Mouse (Mus musculus) G1E (cell line): Measurements from ENCODE around the gene Alg13.

Experiments
- CTCF ChIP-seq: IDR thresholded peaks from 2 replicates; pipeline ENCODE4 v1.5.1; 2012; ENCODE audit warnings: low read depth, low read length, inconsistent platforms, mixed read lengths
- GATA1 ChIP-seq: IDR thresholded peaks from 2 replicates; pipeline ENCODE4 v1.6.1; 2012; ENCODE audit warnings: borderline replicate concordance, low read length, inconsistent platforms, mixed read lengths
- POLR2AphosphoS5 ChIP-seq: IDR thresholded peaks from 2 replicates; pipeline ENCODE4 v1.6.1; 2012; ENCODE audit warnings: low read depth, low read length, inconsistent platforms; ENCODE audit not compliant: insufficient replicate concordance
- TAL1 ChIP-seq: conservative IDR thresholded peaks from 2 replicates; pipeline ENCODE4 v1.6.1; 2012; ENCODE audit warnings: low read depth, low read length, inconsistent platforms, mixed read lengths

DNA sequence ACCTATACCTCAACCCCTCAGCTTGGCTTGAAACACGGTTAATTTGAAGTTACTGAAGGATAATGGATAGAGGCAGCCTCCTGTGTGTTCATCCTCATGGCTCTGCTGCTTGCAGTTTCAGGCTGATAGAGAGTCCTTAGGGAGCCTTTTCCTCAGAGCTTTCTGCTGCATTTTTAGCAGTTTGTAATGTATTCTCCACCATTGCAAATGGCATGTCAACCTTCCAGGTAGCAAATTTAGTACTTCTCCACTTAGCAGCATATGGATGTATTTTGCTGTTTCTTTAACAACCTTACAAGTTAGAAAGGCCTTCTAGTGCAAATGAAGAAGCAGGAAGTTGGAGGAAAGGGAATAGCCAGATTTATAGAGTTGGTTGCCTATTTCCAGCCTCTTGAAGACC lies 102.7 kb downstream of the Alg13 start:
- no peak for TF ChIP-seq CTCF
- TF ChIP-seq TAL1: no peak
- no peak for TF ChIP-seq GATA1
- no peak for TF ChIP-seq POLR2AphosphoS5
